Mouse (Mus musculus) liver, embryonic 14.5 days (tissue): ENCODE data around the gene Cfap77.

Source experiments
- CTCF ChIP-seq: IDR thresholded peaks from 2 replicates; pipeline ENCODE4 v1.5.1; 2016; ENCODE audit warnings: antibody characterized with exemption, low read depth, control low read depth
- EP300 ChIP-seq: IDR thresholded peaks from 2 replicates; pipeline ENCODE4 v1.6.1; 2016; ENCODE audit warnings: antibody characterized with exemption, low read depth

GRCm38 (mm10) chr2:28915104-28915738, 139.6 kb downstream of the Cfap77 start:
- TF ChIP-seq CTCF (no peak), EP300 (no peak)
